Mouse (Mus musculus): ENCODE results near the gene Pgghg. TPM values are rescaled to one million over a fixed set of nuclear protein-coding genes. Genes with fewer than 3 reads are reported as not detected.

Gene Pgghg
- 1 to 10 TPM; 4.5 to 4.7 TPM for total RNA-seq (2021)
- long read RNA-seq, experiment 1, partial matches to known transcripts, result 3 of 6 reads
- long read RNA-seq, experiment 1, other reads (novel, unspliced or antisense), result 3 of 6 reads
- long read RNA-seq, experiment 2, partial matches to known transcripts, result 0 of 3 reads
- long read RNA-seq, experiment 2, other reads (novel, unspliced or antisense), result 2 of 3 reads

DNA sequence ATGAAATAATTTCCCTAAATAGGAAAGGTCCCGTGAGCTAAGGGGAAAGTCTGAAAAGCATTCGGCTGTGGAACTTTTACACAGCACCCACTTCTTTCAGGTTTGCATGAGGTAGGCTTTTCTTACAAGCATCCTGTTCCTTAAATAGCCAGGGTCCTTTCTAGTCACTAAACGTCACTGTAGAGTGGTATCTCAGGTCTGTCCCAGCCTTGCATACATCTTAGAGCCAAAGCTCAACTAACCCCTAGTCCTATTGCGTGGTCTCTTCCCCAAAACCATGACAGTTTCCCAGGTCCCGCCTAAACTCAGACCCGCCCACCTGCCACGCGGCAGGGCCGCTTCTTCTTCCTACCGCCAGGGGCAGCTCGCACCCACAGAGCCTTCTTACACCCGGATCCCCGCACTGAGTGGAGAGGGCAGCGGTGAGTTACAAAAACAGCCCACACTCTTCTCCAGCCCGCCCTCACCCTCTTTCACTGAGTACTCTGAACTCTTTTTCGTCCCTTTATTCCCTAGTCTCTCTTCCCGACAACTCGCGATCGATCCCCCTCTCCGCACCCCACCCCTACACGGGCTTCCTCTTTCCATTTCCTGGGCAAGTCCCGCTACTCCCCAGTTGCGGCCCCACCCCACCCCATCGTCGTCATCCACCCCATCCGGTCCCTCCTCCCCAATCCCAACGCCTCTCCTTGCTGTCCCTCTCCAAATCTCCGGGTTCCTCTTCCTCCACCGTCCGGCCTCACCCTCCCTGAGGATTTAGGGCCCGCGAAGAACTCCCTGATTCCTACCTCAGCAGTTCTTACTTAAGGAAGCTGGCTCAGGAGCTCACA, at the start of gene Pgghg:
TSS of gene Pgghg (plus strand) at position 170 of the 830 bp plus-strand sequence.
- intact Hi-C loops (cut with DNase I), result no loop called here
- H3K4me3 ChIP-seq, result peak within 1 kb of the TSS; percentile 51
- peak within 1 kb of the TSS; percentile 84 for H3K27ac ChIP-seq
- TF ChIP-seq CTCF (IDR thresholded peaks at IDR 0.05), result peak; percentile 87
- peak; percentile 44 to 52 for DNase-seq (ENCODE audit: extremely low spot score in 1 of 2, low spot score in 2 of 2)

DNA sequence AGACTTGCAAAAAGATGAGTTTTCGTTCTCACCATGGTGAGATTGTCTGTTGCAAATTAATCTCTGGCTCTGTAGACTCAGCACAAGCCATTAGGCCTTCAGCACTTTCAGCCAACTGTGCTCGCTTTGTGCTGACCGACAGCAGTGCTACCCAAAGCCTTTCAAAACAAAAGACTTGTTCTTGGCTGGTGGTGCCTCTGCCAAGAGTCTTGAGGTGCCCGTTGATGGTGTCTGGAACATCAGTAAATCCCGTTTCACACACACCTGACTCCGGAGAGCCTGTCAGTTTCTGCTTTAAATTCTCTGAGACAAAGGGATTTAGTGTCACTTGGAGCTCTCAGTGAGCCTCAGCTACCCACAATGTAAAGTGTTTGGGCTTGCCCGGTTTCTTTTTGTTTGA, 47.2 kb upstream of the Pgghg start:
- no peak overlapping the region for H3K4me3 ChIP-seq
- intact Hi-C loops (cut with DNase I), result no loop called here
- DNase-seq (ENCODE audit: extremely low spot score in 1 of 2, low spot score in 2 of 2), result no peak
- no peak overlapping the region for H3K27ac ChIP-seq
- no peak for TF ChIP-seq CTCF (IDR thresholded peaks at IDR 0.05)

DNA sequence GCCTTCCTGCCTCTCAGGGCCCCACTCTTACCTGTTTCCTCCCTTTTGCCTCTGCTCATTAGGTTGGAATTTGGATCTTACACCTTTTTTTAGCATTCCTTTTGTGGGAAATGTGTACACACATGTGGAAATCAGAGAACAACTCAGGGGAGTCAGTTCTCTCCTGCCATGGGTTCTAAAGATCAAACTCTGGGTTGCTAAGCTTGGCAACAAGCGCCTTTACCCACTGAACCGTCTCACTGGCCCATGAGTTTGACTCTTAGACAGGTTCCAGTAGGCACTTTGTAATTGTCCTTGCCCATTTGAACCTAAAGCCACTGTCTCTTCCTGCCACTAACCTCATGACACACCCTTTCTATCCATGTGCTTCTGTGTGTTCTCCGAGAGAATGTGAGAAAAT, 46.6 kb upstream of the Pgghg start:
- DNase-seq (ENCODE audit: extremely low spot score in 1 of 2, low spot score in 2 of 2), result no peak
- Histone ChIP-seq H3K4me3 (no peak overlapping the region), H3K27ac (no peak overlapping the region)
- no peak for TF ChIP-seq CTCF (IDR thresholded peaks at IDR 0.05)
- intact Hi-C loops (cut with DNase I), result no loop called here

DNA sequence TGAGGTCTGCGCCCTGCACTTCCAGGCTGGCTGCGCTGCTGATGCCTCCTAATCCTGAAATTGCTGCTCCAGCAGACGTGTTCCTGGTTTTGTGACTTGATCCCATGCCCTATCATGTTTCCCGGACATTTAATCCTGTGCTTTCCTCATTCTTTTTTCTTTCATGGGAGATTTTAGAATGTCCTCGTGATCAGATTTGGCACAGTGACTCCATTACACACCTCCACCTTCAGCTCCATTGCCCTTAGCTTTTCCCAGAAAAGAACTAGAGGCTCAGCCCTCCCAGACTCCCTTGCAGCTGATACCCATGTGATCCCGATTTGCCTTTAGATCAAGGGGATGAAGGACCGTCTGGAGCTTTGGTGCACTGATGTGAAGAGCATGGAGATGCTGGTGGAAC, 43.3 kb upstream of the Pgghg start:
- intact Hi-C loops (cut with DNase I), result no loop called here
- no peak overlapping the region for H3K27ac ChIP-seq
- DNase-seq (ENCODE audit: extremely low spot score in 1 of 2, low spot score in 2 of 2), result no peak
- TF ChIP-seq CTCF (IDR thresholded peaks at IDR 0.05), result no peak
- H3K4me3 ChIP-seq, result no peak overlapping the region

DNA sequence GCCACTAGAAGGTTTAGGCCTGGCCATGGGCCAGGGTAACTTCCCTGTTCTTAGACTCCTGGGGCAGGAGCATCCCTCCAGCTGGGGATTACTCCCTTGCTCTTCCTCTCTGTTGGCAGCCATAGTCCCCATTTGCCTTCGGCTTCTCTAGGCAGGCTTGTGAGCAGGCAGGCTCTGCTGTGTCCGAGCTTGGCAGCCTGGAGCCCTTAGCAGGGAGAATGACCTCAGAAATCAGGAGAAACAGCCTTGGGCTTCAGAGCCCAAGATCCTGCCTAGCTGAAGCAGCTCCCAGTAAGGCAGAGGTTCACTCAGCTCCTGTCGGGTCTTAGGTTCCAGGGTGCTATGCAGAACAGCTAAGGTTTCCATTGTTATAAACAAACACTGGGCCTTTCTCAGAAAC, 42.1 kb upstream of the Pgghg start:
- no peak for TF ChIP-seq CTCF (IDR thresholded peaks at IDR 0.05)
- DNase-seq (ENCODE audit: extremely low spot score in 1 of 2, low spot score in 2 of 2), result no peak
- no peak overlapping the region for H3K27ac ChIP-seq
- H3K4me3 ChIP-seq, result no peak overlapping the region
- intact Hi-C loops (cut with DNase I), result no loop called here

DNA sequence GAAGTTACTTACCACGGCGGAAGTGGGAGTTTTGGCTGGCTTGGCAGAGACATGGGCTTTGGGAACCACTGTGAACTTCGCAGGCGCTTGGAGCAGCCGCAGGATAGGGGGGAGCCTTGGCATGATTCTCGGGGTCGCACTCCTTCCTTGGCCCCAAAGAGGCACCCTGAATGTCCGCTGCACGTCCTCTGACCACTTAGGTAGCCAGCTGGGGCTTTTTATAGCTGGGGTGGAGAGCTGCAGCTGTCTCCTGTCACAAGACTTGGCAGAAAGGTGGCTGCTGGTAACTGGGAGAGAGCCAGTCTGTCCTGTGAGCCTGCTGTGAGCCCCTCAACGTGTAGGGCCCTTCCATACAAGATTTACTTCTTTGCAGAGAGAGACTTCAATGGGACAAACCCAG, 41.0 kb upstream of the Pgghg start, which contains the start of gene Cox8b:
TSS of gene Cox8b (minus strand) at position 227 of the 400 bp plus-strand sequence.
- H3K27ac ChIP-seq, result no peak within 1 kb of the TSS
- no peak within 1 kb of the TSS for H3K4me3 ChIP-seq
- intact Hi-C loops (cut with DNase I), result loop anchor here (5.0 kb wide), 1 partner anchor 823 kb away; no protein-coding TSS in a partner anchor
- TF ChIP-seq CTCF (IDR thresholded peaks at IDR 0.05), result no peak
- DNase-seq (ENCODE audit: extremely low spot score in 1 of 2, low spot score in 2 of 2), result no peak

DNA sequence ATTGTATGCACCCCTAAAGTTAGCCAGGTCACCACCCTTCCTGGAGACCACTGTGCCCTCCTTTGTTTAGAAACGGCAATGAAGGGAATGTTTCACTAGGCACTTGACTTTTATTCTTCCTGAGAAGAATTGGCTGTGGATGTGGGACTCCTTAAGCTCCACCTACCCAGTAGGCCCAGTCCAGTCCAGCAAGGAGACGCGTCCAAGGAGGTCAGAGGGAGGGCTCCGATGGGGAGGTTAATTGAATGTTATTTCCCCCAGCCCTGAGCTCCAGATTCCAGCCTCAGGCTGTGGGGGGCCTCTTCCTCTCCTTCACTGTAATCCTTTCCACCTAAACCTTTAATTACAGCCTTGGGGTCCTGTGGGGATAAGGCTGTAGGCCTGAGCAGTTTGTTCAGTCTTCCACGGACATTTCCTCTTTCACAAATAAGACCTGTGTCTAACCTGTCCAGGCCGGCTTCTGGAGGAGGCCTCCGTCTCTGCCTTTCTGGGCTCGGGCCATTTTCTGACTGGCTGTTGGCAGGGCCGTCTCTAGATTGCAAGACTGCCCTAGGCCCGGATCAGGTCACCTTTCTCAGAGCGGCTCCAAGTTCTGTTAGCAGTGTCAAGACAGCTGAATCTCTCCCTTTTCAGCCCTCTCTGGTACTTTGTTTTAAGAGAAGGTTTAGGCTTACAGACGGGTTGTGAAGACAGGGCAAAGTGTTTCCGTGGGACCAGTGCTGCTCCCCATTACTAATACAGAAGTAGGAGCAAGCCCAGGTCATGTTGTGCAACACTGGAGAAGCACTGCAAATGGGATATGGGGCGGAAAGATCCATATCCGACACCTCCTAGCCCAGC, 38.9 kb upstream of the Pgghg start:
- no peak for DNase-seq (ENCODE audit: extremely low spot score in 1 of 2, low spot score in 2 of 2)
- H3K27ac ChIP-seq, result no peak overlapping the region
- no peak overlapping the region for H3K4me3 ChIP-seq
- TF ChIP-seq CTCF (IDR thresholded peaks at IDR 0.05), result no peak
- intact Hi-C loops (cut with DNase I), result loop anchor here (5.0 kb wide), 1 partner anchor 825 kb away; no protein-coding TSS in a partner anchor

DNA sequence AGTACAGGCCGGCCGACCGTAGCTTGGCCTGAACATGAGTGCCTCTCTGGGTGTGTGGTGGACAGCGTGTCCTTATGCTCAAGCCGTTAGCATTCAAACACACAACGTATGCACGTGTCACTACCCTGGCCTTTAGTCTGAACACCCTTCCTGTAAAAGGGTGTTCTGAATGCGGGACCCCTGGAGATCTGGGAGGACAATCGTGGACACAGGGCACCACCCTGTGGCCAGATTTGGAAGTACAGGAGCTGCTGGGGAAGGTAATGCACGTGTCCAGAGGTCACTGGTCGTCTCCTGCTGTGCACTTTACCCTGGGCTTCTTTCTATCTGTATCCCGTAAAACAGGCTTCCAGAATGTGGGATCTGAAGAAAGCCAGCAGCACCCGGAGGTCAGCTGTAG, 38.0 kb upstream of the Pgghg start:
- peak; percentile 66 to 82 for DNase-seq (ENCODE audit: extremely low spot score in 1 of 2, low spot score in 2 of 2)

DNA sequence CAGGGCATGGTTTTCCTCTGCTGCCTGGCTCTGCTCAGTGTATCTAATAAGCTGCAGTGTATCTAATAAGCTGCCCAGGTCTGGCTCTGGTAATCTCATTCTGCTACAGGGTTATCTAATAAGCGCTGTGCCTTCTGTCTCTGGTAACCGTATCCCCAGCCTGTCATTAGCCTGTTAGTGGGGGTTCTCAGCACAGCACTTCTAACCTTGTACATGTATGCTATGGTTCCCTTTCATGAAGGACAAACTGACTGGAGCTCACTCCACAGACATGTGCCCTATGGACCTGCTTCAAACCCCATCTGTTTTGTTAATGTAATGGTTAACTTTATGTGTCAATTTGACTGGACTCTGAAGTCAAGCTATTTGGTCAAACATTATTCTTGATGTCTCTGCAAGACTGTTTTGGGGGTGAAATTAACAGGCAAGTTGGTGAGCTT, 35.5 kb upstream of the Pgghg start:
- Histone ChIP-seq H3K27ac (no peak overlapping the region), H3K4me3 (no peak overlapping the region)
- TF ChIP-seq CTCF (IDR thresholded peaks at IDR 0.05), result no peak
- DNase-seq (ENCODE audit: extremely low spot score in 1 of 2, low spot score in 2 of 2), result no peak
- intact Hi-C loops (cut with DNase I), result loop anchor here (5.0 kb wide), 2 partner anchors 52 to 272 kb away; partner anchors contain the start of genes Gm45717 and Ifitm2

More for the DNA sequence above, 38.0 kb upstream of the Pgghg start:
- intact Hi-C loops (cut with DNase I), result loop anchor here (1.0 to 5.0 kb wide), 2 partner anchors 59 to 826 kb away; no protein-coding TSS in a partner anchor
- Histone ChIP-seq H3K27ac (no peak overlapping the region), H3K4me3 (no peak overlapping the region)
- TF ChIP-seq CTCF (IDR thresholded peaks at IDR 0.05), result peak; percentile 98

DNA sequence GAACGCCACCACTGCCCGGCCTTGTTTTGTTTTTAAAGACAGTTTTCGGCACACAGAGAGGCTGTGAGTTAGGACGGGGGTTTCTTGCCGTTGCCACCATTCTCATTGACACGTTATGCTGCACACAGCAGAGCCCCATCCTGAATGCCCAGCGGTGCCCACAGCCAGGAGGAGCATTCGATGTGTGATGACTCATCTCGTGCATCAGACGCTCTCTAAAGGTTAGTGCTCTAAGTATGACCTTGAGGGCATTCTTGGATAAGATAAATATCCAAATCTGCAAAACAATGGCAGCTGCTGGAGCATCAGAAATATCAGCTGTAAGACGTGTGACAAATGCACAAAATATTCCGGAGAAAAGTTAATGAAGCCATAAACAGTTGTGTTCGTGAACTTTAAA, 34.1 kb upstream of the Pgghg start:
- H3K4me3 ChIP-seq, result no peak overlapping the region
- no peak for DNase-seq (ENCODE audit: extremely low spot score in 1 of 2, low spot score in 2 of 2)
- intact Hi-C loops (cut with DNase I), result loop anchor here (5.0 kb wide), 2 partner anchors 50 to 270 kb away; partner anchors contain the start of genes Gm45717 and Ifitm2
- no peak for TF ChIP-seq CTCF (IDR thresholded peaks at IDR 0.05)
- H3K27ac ChIP-seq, result no peak overlapping the region

DNA sequence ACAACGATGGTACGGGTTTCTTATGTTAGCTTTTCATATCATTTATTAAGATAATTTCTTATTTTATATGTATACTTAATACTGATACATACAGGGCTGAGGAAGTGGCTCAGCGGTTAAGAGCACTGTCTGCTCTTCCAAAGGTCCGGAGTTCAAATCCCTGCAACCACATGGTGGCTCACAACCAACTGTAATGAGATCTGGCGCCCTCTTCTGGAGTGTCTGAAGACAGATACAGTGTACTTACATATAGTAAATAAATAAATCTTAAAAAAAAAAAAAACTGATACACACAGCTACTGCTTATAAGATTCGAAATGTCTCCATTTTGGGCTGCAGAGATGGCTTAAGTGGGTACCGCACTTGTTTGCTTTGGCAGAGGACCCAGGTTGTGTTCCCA, 33.5 kb upstream of the Pgghg start:
- no peak for DNase-seq (ENCODE audit: extremely low spot score in 1 of 2, low spot score in 2 of 2)
- Histone ChIP-seq H3K4me3 (no peak overlapping the region), H3K27ac (no peak overlapping the region)
- intact Hi-C loops (cut with DNase I), result loop anchor here (1.0 to 5.0 kb wide), 3 partner anchors 50 to 270 kb away; partner anchors contain the start of genes Gm45717 and Ifitm2
- peak; percentile 19 for TF ChIP-seq CTCF (IDR thresholded peaks at IDR 0.05)

Data from left cerebral cortex, adult 2 months (tissue).